Mouse (Mus musculus) ES-Bruce4 (cell line): ENCODE results near the gene Slc2a12.
A peak's percentile ranks its signal among the peaks of the same experiment; 100 is the strongest.

Experiments used
- CTCF ChIP-seq: IDR thresholded peaks from one replicate; pipeline ENCODE4 v1.8.1; 2011; ENCODE audit warnings: low read depth, low read length
- EP300 ChIP-seq: IDR thresholded peaks from 2 replicates; pipeline ENCODE4 v1.6.1; 2011; ENCODE audit warnings: low read depth, low read length; ENCODE audit not compliant: insufficient read depth
- POLR2A ChIP-seq: IDR thresholded peaks from one replicate; pipeline ENCODE4 v1.8.1; 2011; ENCODE audit warnings: low read length; ENCODE audit not compliant: insufficient read depth

DNA sequence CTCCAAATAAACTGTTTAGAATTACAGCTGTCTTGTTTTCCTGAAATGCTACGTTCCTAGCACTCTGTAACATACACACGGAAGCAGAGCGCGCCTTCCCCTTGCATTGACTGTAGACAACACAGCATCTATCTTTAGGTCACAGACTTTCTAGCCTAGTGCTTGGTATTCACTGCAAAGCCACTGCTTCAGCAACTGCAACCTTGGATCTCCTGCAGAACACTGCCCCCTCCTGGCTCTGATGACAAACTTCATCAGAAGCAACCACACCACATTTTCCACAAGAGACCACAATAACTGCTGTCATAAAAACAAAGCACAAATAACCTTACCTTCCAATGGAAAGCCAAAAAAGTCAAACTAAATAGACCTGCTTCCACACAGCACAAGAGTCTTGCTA lies 69.7 kb downstream of the Slc2a12 start:
- TF ChIP-seq CTCF (peak; percentile 66), POLR2A (no peak), EP300 (no peak)
